Mouse (Mus musculus) thymus, adult 2 months (tissue): Measurements from ENCODE around the gene Commd1. TPM values are rescaled to one million over a fixed set of nuclear protein-coding genes. Genes with fewer than 3 reads are reported as not detected.

Source experiments
- DNase-seq: peaks from one replicate; pipeline ENCODE4 v3.0.0; 2021
- H3K27ac ChIP-seq: fragments of 200-500 bp; 2 replicates; pipeline ENCODE4 v1.5.1; 2012; ENCODE audit warnings: low read length, control low read depth; ENCODE audit not compliant: control insufficient read depth, insufficient read depth
- H3K27me3 ChIP-seq: fragments of 200-500 bp; 2 replicates; pipeline ENCODE4 v1.6.1; 2012; ENCODE audit warnings: mild to moderate bottlenecking, low read length, moderate library complexity, mixed read lengths; ENCODE audit not compliant: control insufficient read depth, insufficient read depth
- H3K36me3 ChIP-seq: fragments of 200-500 bp; 2 replicates; pipeline ENCODE4 v1.6.1; 2012; ENCODE audit warnings: mild to moderate bottlenecking, low read length, moderate library complexity; ENCODE audit not compliant: control insufficient read depth, insufficient read depth
- H3K4me1 ChIP-seq: fragments of 200-500 bp; replicated peaks from 2 replicates; pipeline ENCODE4 v1.6.1; 2012; ENCODE audit warnings: low read length; ENCODE audit not compliant: control insufficient read depth, insufficient read depth
- H3K4me3 ChIP-seq: fragments of 200-500 bp; 2 replicates; pipeline ENCODE4 v1.5.1; 2012; ENCODE audit warnings: mild to moderate bottlenecking, low read length, control low read depth, moderate library complexity; ENCODE audit not compliant: control insufficient read depth, insufficient read depth
- CTCF ChIP-seq: fragments of 200-500 bp; IDR thresholded peaks from 2 replicates; pipeline ENCODE4 v1.5.1; 2012; ENCODE audit warnings: mild to moderate bottlenecking, control low read depth, low read length, moderate library complexity, borderline replicate concordance; ENCODE audit not compliant: control insufficient read depth, poor library complexity, insufficient read depth; ENCODE audit errors: extremely low read depth
- POLR2A ChIP-seq: fragments of 200-500 bp; IDR thresholded peaks from 2 replicates; pipeline ENCODE4 v1.6.1; 2012; ENCODE audit warnings: mild to moderate bottlenecking, low read length, control low read depth, moderate library complexity; ENCODE audit not compliant: control insufficient read depth, poor library complexity, insufficient read depth; ENCODE audit errors: extremely low read depth
- WGBS: fragments of 180-500 bp; shearing (Covaris S2); methylation state at CpG from one replicate; pipeline ENCODE4 v1.1.7; 2018; 5-methylcytosine and 5-hydroxymethylcytosine counted together
- polyA plus RNA-seq: library from polyadenylated mRNA; depleted of rRNA; stranded (reverse); fragments of >200 nt; gene quantifications from 2 replicates; pipeline ENCODE4 v1.2.3, GENCODE M21; 2012

Gene Commd1
- polyA plus RNA-seq, 1 experiment: 13.0 TPM

- no peak for DNase-seq
- WGBS: 93% methylated on average over 2 of the region's 2 CpGs
- Histone ChIP-seq H3K27me3 (no peaks in the 10 kb centered on the region), H3K4me1 (peaks cover 11% of the 10 kb centered on the region), H3K4me3 (no peak overlapping the region), H3K27ac (no peak overlapping the region), H3K36me3 (no peaks in the 10 kb centered on the region)
- TF ChIP-seq CTCF: no peak
- no peak for TF ChIP-seq POLR2A
Measured at GRCm38 (mm10) chr11:22923606-22924005, 58.6 kb downstream of the Commd1 start.

- no peak for DNase-seq
Measured at GRCm38 (mm10) chr11:22922546-22922945, 59.6 kb downstream of the Commd1 start.

DNA sequence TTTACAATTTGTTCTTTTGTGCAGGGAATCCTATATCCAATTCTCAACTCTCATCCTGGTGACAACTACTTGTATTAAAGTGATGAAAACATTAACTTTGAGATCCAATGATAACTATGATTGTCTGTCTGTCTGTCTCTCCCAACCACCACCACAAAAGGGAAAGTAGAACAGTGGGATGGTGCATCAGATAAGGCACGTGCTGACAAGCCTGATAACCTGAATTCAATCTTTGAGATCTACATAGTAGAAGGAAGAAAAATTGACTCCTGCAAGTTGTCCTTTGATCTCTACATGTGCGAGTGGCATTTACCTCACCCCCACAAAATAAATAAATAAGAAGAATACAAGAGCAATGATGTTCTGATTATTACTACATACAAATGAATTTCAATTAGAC lies 62.8 kb downstream of the Commd1 start:
- Histone ChIP-seq H3K27ac (no peak overlapping the region), H3K36me3 (no peaks in the 10 kb centered on the region), H3K27me3 (no peaks in the 10 kb centered on the region), H3K4me3 (no peak overlapping the region), H3K4me1 (peaks cover 3% of the 10 kb centered on the region; the same call in 1 of the 2 replicates)
- DNase-seq: no peak
- WGBS: 8% methylated on average over 2 of the region's 2 CpGs
- TF ChIP-seq CTCF (no peak), POLR2A (no peak)

More at GRCm38 (mm10) chr11:22922546-22922945, 59.6 kb downstream of the Commd1 start:
- TF ChIP-seq CTCF (no peak), POLR2A (no peak)
- Histone ChIP-seq H3K4me1 (peaks cover 3% of the 10 kb centered on the region; the same call in 1 of the 2 replicates), H3K4me3 (no peak overlapping the region), H3K27me3 (no peaks in the 10 kb centered on the region), H3K27ac (no peak overlapping the region), H3K36me3 (no peaks in the 10 kb centered on the region)
- 87% methylated on average over 2 of the region's 2 CpGs for WGBS

- Histone ChIP-seq H3K27ac (no peak overlapping the region), H3K27me3 (no peaks in the 10 kb centered on the region), H3K36me3 (no peaks in the 10 kb centered on the region), H3K4me3 (no peak overlapping the region), H3K4me1 (no peaks in the 10 kb centered on the region)
- no peak for DNase-seq
- no peak for TF ChIP-seq POLR2A
- TF ChIP-seq CTCF: no peak
- 97% methylated on average over 7 of the region's 7 CpGs for WGBS
Measured at GRCm38 (mm10) chr11:22917786-22918185, 64.4 kb downstream of the Commd1 start.

DNA sequence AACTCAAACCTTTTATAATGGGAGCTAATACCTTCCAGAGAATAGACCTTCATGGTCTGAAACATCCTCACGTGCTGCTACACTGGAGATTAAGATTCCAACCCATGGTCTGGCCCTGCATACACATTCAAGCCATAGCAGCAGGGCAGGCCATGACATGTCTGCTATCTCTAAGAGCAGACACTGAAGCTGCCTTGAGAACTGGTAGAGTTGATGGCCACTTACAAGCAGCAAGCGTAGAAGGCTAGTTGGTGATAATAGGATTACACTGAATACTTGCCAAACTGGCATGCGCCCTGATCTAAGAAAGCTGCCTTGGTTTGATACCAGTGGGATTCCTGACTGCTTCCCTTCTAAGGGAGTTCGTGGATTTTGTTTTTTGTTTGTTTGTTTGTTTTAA lies 68.4 kb downstream of the Commd1 start:
- Histone ChIP-seq H3K36me3 (no peaks in the 10 kb centered on the region), H3K4me3 (no peak overlapping the region), H3K4me1 (no peaks in the 10 kb centered on the region), H3K27me3 (no peaks in the 10 kb centered on the region), H3K27ac (no peak overlapping the region; the same call in 1 of the 2 replicates)
- 94% methylated on average over 4 of the region's 4 CpGs for WGBS
- no peak for TF ChIP-seq POLR2A
- TF ChIP-seq CTCF: no peak
- no peak for DNase-seq

DNA sequence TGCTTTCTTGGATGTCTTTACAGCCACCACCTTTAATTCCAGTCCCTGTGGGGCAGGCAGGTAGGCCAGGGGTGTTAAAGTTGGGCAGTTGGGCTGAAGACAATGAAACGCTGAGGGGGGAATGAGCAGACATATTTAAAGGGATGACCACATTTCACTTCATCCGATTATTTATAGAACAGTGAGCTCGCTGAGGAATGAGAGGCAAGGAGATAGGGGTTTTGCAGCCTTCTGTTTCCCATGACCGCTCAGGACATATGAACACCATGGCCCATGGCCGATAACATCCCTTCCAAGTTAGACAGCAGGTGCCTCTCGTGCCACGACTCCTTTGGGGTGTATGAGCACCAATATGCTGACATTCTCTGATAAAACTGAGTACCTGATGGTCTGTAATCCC lies 70.4 kb downstream of the Commd1 start:
- Histone ChIP-seq H3K4me3 (no peak overlapping the region), H3K27me3 (no peaks in the 10 kb centered on the region), H3K27ac (no peak overlapping the region), H3K36me3 (no peaks in the 10 kb centered on the region), H3K4me1 (no peaks in the 10 kb centered on the region)
- WGBS: 97% methylated on average over 7 of the region's 7 CpGs
- no peak for DNase-seq
- TF ChIP-seq POLR2A: no peak
- TF ChIP-seq CTCF: no peak

DNA sequence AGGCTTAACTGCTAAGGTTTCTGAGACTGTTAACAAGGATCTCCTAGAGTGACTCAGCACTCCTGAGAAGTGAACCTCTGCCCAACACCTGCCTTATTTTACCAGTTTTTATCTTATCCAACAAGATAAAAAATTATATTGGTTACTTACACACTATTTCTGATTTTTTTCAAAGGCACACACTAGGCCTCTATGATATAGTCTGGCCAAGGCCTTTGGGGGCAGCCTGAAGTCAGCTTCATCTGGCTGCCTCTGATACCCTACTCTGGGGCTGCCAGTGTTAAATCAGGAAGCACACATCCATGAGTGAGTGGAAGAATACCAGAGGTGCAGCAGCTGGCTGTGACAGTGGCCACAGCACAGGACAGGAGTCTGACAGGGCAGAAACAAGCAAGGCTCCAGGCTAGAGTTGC lies 75.7 kb downstream of the Commd1 start:
- TF ChIP-seq CTCF (no peak), POLR2A (no peak)
- no peaks in the 10 kb centered on the region for H3K27me3 ChIP-seq
- H3K27ac ChIP-seq: no peak overlapping the region
- H3K4me1 ChIP-seq: no peaks in the 10 kb centered on the region
- DNase-seq: no peak
- no peak overlapping the region for H3K4me3 ChIP-seq
- no peaks in the 10 kb centered on the region for H3K36me3 ChIP-seq
